Mouse (Mus musculus) right cerebral cortex, postnatal 4 days (tissue): ENCODE measurements around the gene Hs3st6.

Experiments used
- DNase-seq: peaks from one replicate; pipeline ENCODE4 v3.0.0-alpha.2; 2022

The Hs3st6 gene

GRCm38 (mm10) chr17:24773241-24773640 is 20.5 kb downstream of the Hs3st6 start:
- DNase-seq, result no peak

DNA sequence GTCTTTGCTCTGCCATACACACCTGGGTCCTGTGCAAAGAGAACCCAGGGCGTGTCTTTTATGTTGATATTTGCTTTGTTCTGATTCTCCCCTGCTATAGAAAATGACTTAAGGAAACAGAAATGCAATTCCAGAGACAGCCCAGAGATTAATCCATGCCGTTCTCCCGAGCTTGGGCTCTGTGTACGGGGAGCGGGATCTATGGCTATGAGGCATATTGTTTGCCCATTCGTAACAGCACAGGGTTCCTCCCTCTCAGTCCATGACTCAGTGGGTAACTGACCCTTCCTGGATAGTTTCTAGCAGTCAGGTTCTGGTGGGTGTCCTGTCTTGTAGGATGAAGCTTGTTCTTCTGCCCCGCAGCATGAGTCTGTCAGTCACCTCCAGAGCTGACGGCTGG is 22.4 kb downstream of the Hs3st6 start:
- no peak for DNase-seq

GRCm38 (mm10) chr17:24777073-24777472 is 24.3 kb downstream of the Hs3st6 start:
- DNase-seq, result no peak

DNA sequence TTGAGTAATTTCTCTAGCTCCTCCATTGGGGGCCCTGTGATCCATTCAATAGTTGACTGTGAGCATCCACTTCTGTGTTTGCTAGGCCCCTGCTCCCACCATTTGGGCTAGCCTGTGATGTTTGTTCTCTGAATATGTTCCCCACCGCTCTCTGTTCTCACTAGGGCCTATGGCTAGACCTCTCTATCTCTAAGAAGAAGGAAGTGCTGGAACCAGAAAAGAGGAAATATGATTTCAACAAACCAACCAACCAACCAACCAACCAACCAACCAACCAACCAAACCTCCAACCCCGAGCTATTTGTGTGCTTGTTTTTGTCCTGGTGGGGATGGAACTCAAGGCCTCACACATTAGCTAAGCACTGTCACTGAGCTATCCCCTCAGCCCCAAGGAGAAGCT is 28.0 kb downstream of the Hs3st6 start:
- no peak for DNase-seq

GRCm38 (mm10) chr17:24792190-24792589 is 39.4 kb downstream of the Hs3st6 start:
- no peak for DNase-seq

DNA sequence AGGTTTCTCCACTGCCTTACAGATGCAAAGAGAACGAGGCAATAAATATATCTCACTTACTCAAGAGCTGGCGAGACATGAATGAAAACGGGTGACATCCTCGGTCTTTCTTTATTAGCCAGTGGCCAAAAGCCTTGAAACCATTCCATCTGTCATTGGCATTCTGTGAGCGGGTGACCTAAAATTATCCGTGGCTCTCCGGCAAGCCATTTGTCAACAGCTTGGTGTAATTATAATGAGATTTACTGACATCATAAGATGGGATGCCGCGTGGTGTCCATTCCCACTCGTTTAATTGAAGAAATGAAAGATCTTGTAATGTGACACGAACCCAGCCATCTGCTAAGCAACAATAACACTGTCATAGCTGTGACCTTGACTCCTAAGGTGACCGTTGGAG is 42.0 kb downstream of the Hs3st6 start:
- no peak for DNase-seq

GRCm38 (mm10) chr17:24796969-24797368 is 44.2 kb downstream of the Hs3st6 start:
- DNase-seq, result no peak

DNA sequence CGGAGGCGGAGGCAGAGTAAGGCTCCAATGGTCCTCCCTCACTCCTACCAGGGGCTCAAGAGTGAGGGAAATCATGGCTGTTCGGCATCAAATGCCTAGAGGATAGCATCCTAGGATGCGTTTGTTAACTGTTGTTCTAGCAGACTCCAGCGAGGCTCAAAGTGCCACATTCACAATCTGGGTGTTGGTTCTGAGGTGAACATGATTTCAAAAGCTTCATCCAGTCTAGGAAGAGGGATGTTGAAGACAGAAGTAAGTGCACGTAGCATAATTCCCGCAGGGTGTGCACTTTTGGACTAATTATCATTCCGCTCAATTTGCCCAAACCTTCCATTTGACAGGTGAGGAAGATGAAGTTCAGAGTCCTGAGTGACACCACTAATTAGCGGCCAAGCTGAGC is 45.4 kb downstream of the Hs3st6 start:
- no peak for DNase-seq

- DNase-seq, result no peak
These were observed 46.7 kb downstream of the Hs3st6 start for GRCm38 (mm10) chr17:24799476-24799875.

DNA sequence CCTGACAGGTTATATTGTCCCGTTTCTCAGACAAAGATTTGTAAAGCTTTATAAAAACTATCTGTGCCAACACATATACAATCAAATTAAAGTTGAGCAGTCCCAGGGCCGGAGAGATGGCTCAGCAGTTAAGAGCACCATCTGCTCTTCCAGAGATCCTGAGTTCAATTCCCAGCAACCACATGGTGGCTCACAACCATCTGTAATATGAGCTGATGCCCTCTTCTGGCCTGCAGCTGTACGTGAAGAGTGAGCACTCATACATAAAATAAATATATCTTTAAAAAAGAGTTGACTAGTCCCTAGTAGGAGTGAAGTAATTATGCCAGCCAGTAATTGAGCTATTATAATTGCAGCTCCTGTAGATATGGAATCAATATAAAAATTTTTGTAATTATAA is 47.7 kb downstream of the Hs3st6 start:
- no peak for DNase-seq

DNA sequence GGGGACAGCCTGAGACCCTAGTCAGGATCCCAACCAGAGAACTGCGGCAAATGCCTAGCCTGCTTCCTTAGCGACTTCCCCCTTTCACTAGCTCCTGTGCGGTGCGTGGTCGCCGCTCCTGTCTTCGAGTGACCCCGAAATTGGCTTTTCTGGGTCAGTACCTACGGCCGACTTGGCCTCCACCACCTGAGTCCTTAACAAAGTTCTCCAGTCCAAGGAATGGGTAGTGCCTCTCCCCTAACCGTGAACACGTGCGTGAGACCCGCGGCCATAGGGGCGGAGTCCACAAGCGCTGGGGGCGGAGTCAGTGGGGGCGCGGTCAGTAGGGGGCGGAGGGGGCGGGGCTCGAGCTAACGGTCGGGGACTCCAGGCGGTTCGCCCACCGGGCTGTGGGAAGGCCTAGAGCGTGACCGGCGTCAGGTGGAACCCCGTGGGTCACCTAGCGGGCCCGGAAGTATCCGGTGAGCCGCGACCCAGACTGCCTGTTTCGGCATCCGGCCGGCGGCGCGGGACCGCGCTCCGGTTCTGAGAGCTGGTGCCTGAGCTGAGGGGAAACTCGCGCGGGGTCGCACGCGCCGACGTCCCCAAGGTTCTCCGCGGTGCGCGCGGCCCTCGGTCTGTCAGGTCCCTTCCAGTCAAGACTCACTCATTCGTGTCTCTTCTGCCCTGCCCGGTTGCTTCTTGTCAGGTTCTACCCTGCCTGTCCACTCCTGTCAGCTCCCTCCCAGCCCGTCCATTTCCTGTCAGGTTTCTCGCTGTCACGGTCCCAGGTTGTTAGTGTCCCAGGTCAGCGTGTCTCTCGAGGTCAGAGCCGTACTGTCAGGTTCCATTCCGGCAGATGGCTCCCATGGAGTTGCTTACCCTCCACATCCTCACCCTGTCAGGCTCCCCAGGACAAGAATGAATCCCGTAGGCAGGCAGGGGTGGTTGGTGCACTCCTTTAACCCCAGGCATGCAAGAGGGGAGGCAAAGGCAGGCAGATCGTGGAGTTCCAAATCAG is 51.5 kb downstream of the Hs3st6 start, which contains the start of gene Meiob:
Meiob (plus strand) TSS at position 338 of the 1,000 bp plus-strand sequence.
- DNase-seq, result peak; percentile 63
